Mouse (Mus musculus): Measurements from ENCODE around the gene Col3a1.

Gene Col3a1

GRCm38 (mm10) chr1:45381866-45382265 is 70.5 kb downstream of the Col3a1 start:
- no peak for DNase-seq (ENCODE audit: low read depth, low spot score)

Measured in retina, postnatal 7 days (tissue).